Mouse (Mus musculus): ENCODE data around the gene Tmem158.

The Tmem158 gene

DNA sequence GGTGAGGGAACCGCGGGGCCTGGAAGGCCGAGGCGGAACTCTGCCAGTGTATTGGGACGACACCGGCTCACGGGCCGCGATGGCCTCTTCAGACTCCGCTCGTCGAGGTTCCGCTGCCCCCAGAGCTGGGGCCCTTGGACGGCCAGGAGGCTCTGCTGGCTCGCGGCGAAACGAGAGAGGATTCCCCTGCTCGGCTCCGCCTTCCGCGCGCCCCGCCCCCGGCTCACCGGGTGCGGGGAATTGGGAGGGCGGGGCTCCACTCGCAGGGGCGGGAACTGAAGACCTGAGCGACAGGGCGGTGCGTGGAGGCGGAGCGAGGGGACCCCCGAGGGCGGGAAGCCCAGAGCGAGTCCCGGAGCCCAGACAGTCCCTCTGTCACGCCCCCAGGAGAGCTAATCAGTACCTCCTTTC is at the start of gene Tmem158:
Tmem158 (minus strand) TSS at position 154 of the 411 bp plus-strand sequence.
- peak; percentile 80 for DNase-seq (ENCODE audit: low spot score)

GRCm38 (mm10) chr9:123309685-123310365 is 49.3 kb upstream of the Tmem158 start:
- no peak for DNase-seq (ENCODE audit: low spot score)

- DNase-seq (ENCODE audit: low spot score), result no peak
These were observed 48.5 kb upstream of the Tmem158 start for GRCm38 (mm10) chr9:123309073-123309472.

- DNase-seq (ENCODE audit: low spot score), result no peak
These were observed 44.4 kb upstream of the Tmem158 start for GRCm38 (mm10) chr9:123304917-123305316.

- DNase-seq (ENCODE audit: low spot score), result no peak
These were observed 43.4 kb upstream of the Tmem158 start for GRCm38 (mm10) chr9:123303952-123304351.

DNA sequence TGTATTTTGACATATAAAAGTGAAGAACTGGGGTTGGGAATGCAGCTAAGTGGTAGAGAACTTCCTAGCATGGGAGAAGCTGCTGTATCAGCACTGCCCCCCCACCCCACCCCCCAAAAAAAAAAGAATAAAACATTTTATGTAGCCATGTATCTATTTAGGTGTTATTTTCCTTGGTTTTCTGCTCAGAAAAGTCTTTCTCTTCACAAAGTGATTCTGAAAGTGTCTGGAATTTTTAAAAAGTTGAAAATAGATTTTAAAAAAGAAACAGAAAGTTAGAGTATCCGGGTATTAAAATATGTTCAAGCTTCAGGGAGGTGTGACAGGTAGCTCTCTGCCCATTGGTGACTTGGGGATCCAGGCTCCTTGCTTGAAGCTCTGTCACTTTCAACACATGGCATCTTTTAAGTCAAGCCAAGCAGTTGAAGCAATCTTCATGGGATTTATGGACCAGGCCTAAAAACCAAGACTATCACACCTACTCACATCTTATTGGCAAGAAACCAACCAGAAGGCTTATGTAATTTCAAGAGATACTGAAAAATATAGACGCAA is 42.3 kb upstream of the Tmem158 start:
- DNase-seq (ENCODE audit: low spot score), result no peak

- DNase-seq (ENCODE audit: low spot score), result no peak
These were observed 37.3 kb upstream of the Tmem158 start for GRCm38 (mm10) chr9:123297862-123298261.

GRCm38 (mm10) chr9:123296229-123296628 is 35.7 kb upstream of the Tmem158 start:
- DNase-seq (ENCODE audit: low spot score), result no peak

- DNase-seq (ENCODE audit: low spot score), result no peak
These were observed 34.0 kb upstream of the Tmem158 start for GRCm38 (mm10) chr9:123294581-123294980.

- DNase-seq (ENCODE audit: low spot score), result no peak
These were observed 27.8 kb upstream of the Tmem158 start for GRCm38 (mm10) chr9:123288378-123288777.

DNA sequence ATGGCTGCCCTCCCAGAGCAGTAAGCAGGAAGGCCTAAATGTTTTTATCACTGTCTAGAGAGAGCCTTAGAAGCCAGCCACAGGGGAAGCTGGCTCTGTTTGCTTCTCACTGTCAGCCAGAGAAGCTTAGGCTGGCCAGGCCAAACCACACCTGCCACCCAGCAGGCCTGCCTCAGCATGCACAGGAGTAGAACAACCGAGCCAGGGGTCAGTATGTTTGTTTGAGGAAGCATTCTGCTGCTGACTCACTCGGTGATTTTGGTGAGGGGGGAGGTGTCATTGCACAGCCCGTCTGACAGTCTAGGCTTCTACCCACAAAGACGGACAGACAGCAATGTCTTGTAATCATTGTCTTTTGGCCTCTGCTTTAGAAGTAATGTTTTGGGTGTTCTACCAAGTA is 25.1 kb upstream of the Tmem158 start:
- no peak for DNase-seq (ENCODE audit: low spot score)

GRCm38 (mm10) chr9:123280775-123281174 is 20.2 kb upstream of the Tmem158 start:
- no peak for DNase-seq (ENCODE audit: low spot score)

GRCm38 (mm10) chr9:123278003-123278402 is 17.4 kb upstream of the Tmem158 start:
- no peak for DNase-seq (ENCODE audit: low spot score)

GRCm38 (mm10) chr9:123275373-123275772 is 14.8 kb upstream of the Tmem158 start:
- DNase-seq (ENCODE audit: low spot score), result no peak

DNA sequence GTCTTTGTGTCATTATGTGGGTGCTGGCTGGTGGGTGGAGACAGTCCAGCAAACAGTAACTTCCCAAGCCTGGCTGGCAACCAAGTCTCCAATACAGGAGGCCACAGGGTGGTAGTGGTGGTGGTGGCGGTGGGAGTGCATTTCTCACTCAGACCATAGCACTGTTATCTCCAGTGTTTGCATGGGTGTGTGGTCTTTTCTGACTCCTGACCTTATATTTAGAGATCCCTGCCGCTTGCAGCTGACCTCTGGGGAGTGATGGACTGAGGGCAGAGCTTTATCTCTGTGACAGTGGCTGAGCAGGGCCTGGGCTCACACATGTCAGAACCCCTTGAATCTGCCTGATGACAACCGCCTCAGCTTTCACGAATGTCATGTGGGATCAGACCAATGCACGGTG is 14.1 kb upstream of the Tmem158 start:
- DNase-seq (ENCODE audit: low spot score), result no peak

- no peak for DNase-seq (ENCODE audit: low spot score)
These were observed 13.3 kb upstream of the Tmem158 start for GRCm38 (mm10) chr9:123273876-123274275.

DNA sequence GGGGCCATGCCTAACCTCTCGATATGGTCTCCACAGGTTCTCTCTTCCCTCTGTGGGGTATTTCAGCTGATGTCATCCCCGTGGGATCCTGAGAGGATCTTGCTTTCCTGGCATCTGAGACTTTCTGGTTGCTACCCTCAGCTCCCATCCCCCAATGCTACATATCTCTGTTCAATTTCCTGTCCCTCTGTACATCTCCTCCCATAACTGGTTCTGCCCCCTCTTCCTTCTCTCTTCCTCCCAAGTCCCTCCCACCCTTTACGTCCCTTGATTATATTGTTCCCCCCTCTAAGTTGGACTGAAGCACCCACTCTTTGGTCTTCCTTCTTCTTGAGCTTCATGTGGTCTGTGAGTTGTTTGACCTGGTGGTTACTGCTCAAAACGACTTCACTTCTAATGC is 11.0 kb upstream of the Tmem158 start:
- no peak for DNase-seq (ENCODE audit: low spot score)

DNA sequence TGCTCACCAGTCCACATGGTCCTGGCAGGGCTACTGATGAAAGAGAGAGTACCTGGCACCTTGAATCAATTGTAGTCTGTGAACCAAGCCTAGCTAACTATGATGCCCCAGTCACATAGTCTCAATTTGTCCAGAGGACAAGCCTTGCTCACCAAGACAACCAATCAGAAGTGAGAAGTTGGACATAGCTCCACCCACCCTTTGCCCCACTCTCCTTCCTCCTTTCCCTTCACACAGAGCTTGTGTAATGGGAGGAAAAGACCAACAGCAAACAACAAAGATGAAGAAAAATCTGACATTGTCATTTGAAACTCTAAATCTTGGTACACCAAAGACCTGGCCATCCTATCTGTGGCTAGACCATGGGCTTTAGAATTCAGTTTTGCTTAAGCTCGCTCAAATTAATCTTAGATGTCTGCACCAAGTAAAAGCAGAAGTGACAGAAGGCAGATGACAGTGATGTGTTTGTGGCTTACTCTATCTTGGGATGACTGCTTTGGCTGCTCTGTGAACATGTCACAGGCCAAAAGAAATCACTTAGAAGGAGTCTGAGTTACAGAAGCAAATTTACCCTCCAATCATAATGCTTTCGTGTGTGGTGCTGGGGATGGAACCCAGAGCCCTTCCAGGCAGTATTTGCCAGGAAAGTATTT is 9.5 kb upstream of the Tmem158 start:
- DNase-seq (ENCODE audit: low spot score), result no peak

GRCm38 (mm10) chr9:123259896-123260610 is 511 bp downstream of the Tmem158 start:
- DNase-seq (ENCODE audit: low spot score), result peak; percentile 47

DNA sequence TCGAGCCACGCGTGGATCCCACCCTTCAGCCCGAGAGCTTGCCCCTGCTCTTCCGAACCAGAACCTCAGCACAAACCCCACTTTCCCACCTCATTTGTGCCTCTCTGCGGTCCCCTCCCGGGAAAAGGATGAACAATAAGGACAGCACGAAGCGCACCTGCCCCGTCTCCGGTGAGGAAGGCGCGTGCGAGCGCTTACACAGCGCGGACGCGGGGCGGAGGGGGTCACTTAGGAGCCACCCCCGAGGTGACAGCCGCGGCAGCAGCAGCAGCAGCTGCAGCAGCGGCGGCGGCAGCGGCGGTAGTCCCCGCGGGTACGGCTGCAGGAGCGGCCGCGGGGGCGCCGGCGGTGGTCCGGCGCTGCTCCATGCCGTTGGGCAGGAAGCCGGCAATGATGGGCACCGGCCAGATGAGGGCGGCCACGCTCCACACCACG is 1.1 kb downstream of the Tmem158 start:
- no peak for DNase-seq (ENCODE audit: low spot score)

- DNase-seq (ENCODE audit: low spot score), result no peak
These were observed 1.8 kb downstream of the Tmem158 start for GRCm38 (mm10) chr9:123258796-123259195.

DNA sequence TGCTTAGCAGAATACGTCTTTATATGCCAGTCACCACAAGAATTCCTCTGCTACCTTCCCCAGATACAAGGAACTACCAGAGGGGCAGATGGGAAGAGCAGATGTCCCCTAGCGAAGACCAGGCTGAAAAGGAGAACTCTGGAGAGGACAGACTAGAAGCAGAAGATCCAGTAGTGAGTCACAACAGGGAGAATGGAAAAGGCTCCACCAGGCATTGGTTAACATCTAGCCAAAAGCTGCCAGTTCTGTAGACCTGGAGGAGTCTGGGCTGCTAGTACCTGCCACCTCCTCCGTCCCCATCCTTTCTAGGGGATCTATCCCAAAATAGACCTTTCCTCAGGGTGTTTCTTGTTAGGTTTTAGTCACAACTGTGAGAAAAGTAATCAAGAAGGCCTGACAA is 4.8 kb downstream of the Tmem158 start:
- no peak for DNase-seq (ENCODE audit: low spot score)

GRCm38 (mm10) chr9:123247992-123248391 is 12.6 kb downstream of the Tmem158 start:
- no peak for DNase-seq (ENCODE audit: low spot score)

Data from ovary, adult 18-20 months (tissue).